Mouse (Mus musculus): Measurements from ENCODE around the gene Elmod1. TPM values are rescaled to one million over a fixed set of nuclear protein-coding genes. Genes with fewer than 3 reads are reported as not detected.

Gene Elmod1
- polyA plus RNA-seq, 1 experiment from 2014 or later: 3.8 TPM

GRCm38 (mm10) chr9:53957021-53957420, 18.1 kb downstream of the Elmod1 start:
- H3K4me2 ChIP-seq: no peak overlapping the region
- H3K4me3 ChIP-seq: no peak overlapping the region
- no peaks in the 10 kb centered on the region for H3K36me3 ChIP-seq
- no peaks in the 10 kb centered on the region for H3K4me1 ChIP-seq
- no peak overlapping the region for H3K9ac ChIP-seq
- 33% methylated on average over 11 of the region's 11 CpGs for WGBS
- H3K27ac ChIP-seq: no peak overlapping the region
- H3K27me3 ChIP-seq: no peaks in the 10 kb centered on the region
- no peaks in the 10 kb centered on the region for H3K9me3 ChIP-seq
- ATAC-seq (ENCODE audit: insufficient number of reproducible peaks, low FRiP score, low TSS enrichment, low read depth): no peak

- Histone ChIP-seq H3K4me2 (no peak overlapping the region), H3K36me3 (no peaks in the 10 kb centered on the region), H3K9ac (no peak overlapping the region), H3K27me3 (no peaks in the 10 kb centered on the region), H3K4me3 (no peak overlapping the region), H3K9me3 (no peaks in the 10 kb centered on the region), H3K4me1 (no peaks in the 10 kb centered on the region), H3K27ac (no peak overlapping the region)
- 33% methylated on average over 6 of the region's 6 CpGs for WGBS
- ATAC-seq (ENCODE audit: insufficient number of reproducible peaks, low FRiP score, low TSS enrichment, low read depth): no peak
Observed at GRCm38 (mm10) chr9:53954853-53955252, 20.2 kb downstream of the Elmod1 start.

- Histone ChIP-seq H3K36me3 (no peaks in the 10 kb centered on the region), H3K4me2 (no peak overlapping the region), H3K9ac (no peak overlapping the region), H3K9me3 (no peaks in the 10 kb centered on the region), H3K4me1 (no peaks in the 10 kb centered on the region), H3K27ac (no peak overlapping the region), H3K27me3 (no peaks in the 10 kb centered on the region), H3K4me3 (no peak overlapping the region)
- no peak for ATAC-seq (ENCODE audit: insufficient number of reproducible peaks, low FRiP score, low TSS enrichment, low read depth)
- 91% methylated on average over 2 of the region's 2 CpGs for WGBS
Observed at GRCm38 (mm10) chr9:53947463-53947862, 27.6 kb downstream of the Elmod1 start.

GRCm38 (mm10) chr9:53938555-53938954, 36.5 kb downstream of the Elmod1 start:
- H3K36me3 ChIP-seq: no peaks in the 10 kb centered on the region
- no peak overlapping the region for H3K4me2 ChIP-seq
- 0 out of 2 replicates have a peak, but pooled peaks cover 2% of the 10 kb centered on the region for H3K4me1 ChIP-seq
- no peaks in the 10 kb centered on the region for H3K27me3 ChIP-seq
- ATAC-seq (ENCODE audit: insufficient number of reproducible peaks, low FRiP score, low TSS enrichment, low read depth): no peak
- no peaks in the 10 kb centered on the region for H3K9me3 ChIP-seq
- 71% methylated on average over 3 of the region's 3 CpGs for WGBS
- no peak overlapping the region for H3K27ac ChIP-seq
- no peak overlapping the region for H3K9ac ChIP-seq
- no peak overlapping the region for H3K4me3 ChIP-seq

- Histone ChIP-seq H3K36me3 (no peaks in the 10 kb centered on the region), H3K4me3 (no peak overlapping the region), H3K4me1 (0 out of 2 replicates have a peak, but pooled peaks cover 7% of the 10 kb centered on the region), H3K9me3 (no peaks in the 10 kb centered on the region), H3K27me3 (no peaks in the 10 kb centered on the region), H3K9ac (no peak overlapping the region), H3K4me2 (no peak overlapping the region), H3K27ac (no peak overlapping the region)
- ATAC-seq (ENCODE audit: insufficient number of reproducible peaks, low FRiP score, low TSS enrichment, low read depth): no peak
- WGBS: 61% methylated on average over 13 of the region's 13 CpGs
Observed at GRCm38 (mm10) chr9:53934179-53934578, 40.9 kb downstream of the Elmod1 start.

GRCm38 (mm10) chr9:53933375-53933774, 41.7 kb downstream of the Elmod1 start:
- H3K4me2 ChIP-seq: no peak overlapping the region
- no peak for ATAC-seq (ENCODE audit: insufficient number of reproducible peaks, low FRiP score, low TSS enrichment, low read depth)
- no peaks in the 10 kb centered on the region for H3K36me3 ChIP-seq
- H3K27me3 ChIP-seq: no peaks in the 10 kb centered on the region
- WGBS: 71% methylated on average over 4 of the region's 4 CpGs
- H3K9me3 ChIP-seq: no peaks in the 10 kb centered on the region
- H3K9ac ChIP-seq: no peak overlapping the region
- H3K4me1 ChIP-seq: 0 out of 2 replicates have a peak, but pooled peaks cover 7% of the 10 kb centered on the region
- H3K4me3 ChIP-seq: no peak overlapping the region
- no peak overlapping the region for H3K27ac ChIP-seq

GRCm38 (mm10) chr9:53930906-53931305, 44.2 kb downstream of the Elmod1 start:
- no peak for ATAC-seq (ENCODE audit: insufficient number of reproducible peaks, low FRiP score, low TSS enrichment, low read depth)
- H3K9ac ChIP-seq: no peak overlapping the region
- H3K9me3 ChIP-seq: no peaks in the 10 kb centered on the region
- H3K36me3 ChIP-seq: no peaks in the 10 kb centered on the region
- H3K4me1 ChIP-seq: 0 out of 2 replicates have a peak, but pooled peaks cover 7% of the 10 kb centered on the region
- H3K27me3 ChIP-seq: no peaks in the 10 kb centered on the region
- H3K4me3 ChIP-seq: no peak overlapping the region
- no peak overlapping the region for H3K4me2 ChIP-seq
- WGBS: 7% methylated on average over 7 of the region's 7 CpGs
- H3K27ac ChIP-seq: no peak overlapping the region

- no peak overlapping the region for H3K27ac ChIP-seq
- ATAC-seq (ENCODE audit: insufficient number of reproducible peaks, low FRiP score, low TSS enrichment, low read depth): no peak
- no peak overlapping the region for H3K4me3 ChIP-seq
- WGBS: 93% methylated on average over 1 of the region's 1 CpGs
- no peak overlapping the region for H3K9ac ChIP-seq
- no peaks in the 10 kb centered on the region for H3K4me1 ChIP-seq
- H3K9me3 ChIP-seq: no peaks in the 10 kb centered on the region
- no peak overlapping the region for H3K4me2 ChIP-seq
- no peaks in the 10 kb centered on the region for H3K27me3 ChIP-seq
- H3K36me3 ChIP-seq: no peaks in the 10 kb centered on the region
Observed at GRCm38 (mm10) chr9:53921061-53921460, 54.0 kb downstream of the Elmod1 start.

- Histone ChIP-seq H3K9ac (no peak overlapping the region), H3K4me1 (no peaks in the 10 kb centered on the region), H3K4me3 (no peak overlapping the region), H3K36me3 (no peaks in the 10 kb centered on the region), H3K9me3 (no peaks in the 10 kb centered on the region), H3K27ac (no peak overlapping the region), H3K4me2 (no peak overlapping the region), H3K27me3 (no peaks in the 10 kb centered on the region)
- WGBS: 61% methylated on average over 10 of the region's 10 CpGs
- no peak for ATAC-seq (ENCODE audit: insufficient number of reproducible peaks, low FRiP score, low TSS enrichment, low read depth)
Observed at GRCm38 (mm10) chr9:53915929-53916721, 59.0 kb downstream of the Elmod1 start.

- no peak overlapping the region for H3K27ac ChIP-seq
- no peaks in the 10 kb centered on the region for H3K9me3 ChIP-seq
- H3K4me2 ChIP-seq: no peak overlapping the region
- no peak for ATAC-seq (ENCODE audit: insufficient number of reproducible peaks, low FRiP score, low TSS enrichment, low read depth)
- H3K27me3 ChIP-seq: no peaks in the 10 kb centered on the region
- H3K4me3 ChIP-seq: no peak overlapping the region
- H3K4me1 ChIP-seq: no peaks in the 10 kb centered on the region
- H3K9ac ChIP-seq: no peak overlapping the region
- 78% methylated on average over 2 of the region's 2 CpGs for WGBS
- H3K36me3 ChIP-seq: no peaks in the 10 kb centered on the region
Observed at GRCm38 (mm10) chr9:53910823-53911222, 64.3 kb downstream of the Elmod1 start.

GRCm38 (mm10) chr9:53910331-53910730, 64.8 kb downstream of the Elmod1 start:
- Histone ChIP-seq H3K36me3 (no peaks in the 10 kb centered on the region), H3K9ac (no peak overlapping the region), H3K4me1 (no peaks in the 10 kb centered on the region), H3K4me3 (no peak overlapping the region), H3K9me3 (no peaks in the 10 kb centered on the region), H3K27ac (no peak overlapping the region), H3K27me3 (no peaks in the 10 kb centered on the region), H3K4me2 (no peak overlapping the region)
- no peak for ATAC-seq (ENCODE audit: insufficient number of reproducible peaks, low FRiP score, low TSS enrichment, low read depth)
- WGBS: 81% methylated on average over 5 of the region's 5 CpGs

- no peaks in the 10 kb centered on the region for H3K9me3 ChIP-seq
- no peak overlapping the region for H3K9ac ChIP-seq
- no peaks in the 10 kb centered on the region for H3K27me3 ChIP-seq
- H3K4me1 ChIP-seq: no peaks in the 10 kb centered on the region
- H3K36me3 ChIP-seq: no peaks in the 10 kb centered on the region
- no peak overlapping the region for H3K4me2 ChIP-seq
- H3K4me3 ChIP-seq: no peak overlapping the region
- no peak overlapping the region for H3K27ac ChIP-seq
- WGBS: 79% methylated on average over 10 of the region's 10 CpGs
- no peak for ATAC-seq (ENCODE audit: insufficient number of reproducible peaks, low FRiP score, low TSS enrichment, low read depth)
Observed at GRCm38 (mm10) chr9:53906798-53907197, 68.3 kb downstream of the Elmod1 start.
